Mouse (Mus musculus): Measurements from ENCODE around the gene Pdzd9.

The Pdzd9 gene

DNA sequence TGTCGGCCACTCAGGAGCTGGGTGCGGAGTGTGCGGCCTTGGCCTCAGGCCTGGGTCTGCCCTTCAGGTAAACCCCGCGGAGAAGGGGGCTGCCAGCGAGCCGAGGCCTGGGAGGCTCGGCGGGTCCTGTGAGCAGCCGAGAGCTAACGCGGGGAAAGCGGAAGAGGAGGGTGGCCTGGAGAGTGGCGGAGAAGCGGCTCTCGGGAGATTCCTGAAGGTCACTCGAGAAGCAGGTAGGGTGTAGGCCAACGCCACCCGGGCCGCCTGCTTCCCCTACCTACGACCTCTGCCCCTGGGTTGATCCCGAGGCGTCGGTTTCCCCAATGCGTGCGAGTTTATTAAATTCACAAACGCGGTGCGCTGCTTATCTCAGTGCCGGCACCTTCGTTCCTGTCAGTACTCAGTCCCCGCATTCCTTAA, 34.8 kb downstream of the Pdzd9 start:
- no peak for DNase-seq

DNA sequence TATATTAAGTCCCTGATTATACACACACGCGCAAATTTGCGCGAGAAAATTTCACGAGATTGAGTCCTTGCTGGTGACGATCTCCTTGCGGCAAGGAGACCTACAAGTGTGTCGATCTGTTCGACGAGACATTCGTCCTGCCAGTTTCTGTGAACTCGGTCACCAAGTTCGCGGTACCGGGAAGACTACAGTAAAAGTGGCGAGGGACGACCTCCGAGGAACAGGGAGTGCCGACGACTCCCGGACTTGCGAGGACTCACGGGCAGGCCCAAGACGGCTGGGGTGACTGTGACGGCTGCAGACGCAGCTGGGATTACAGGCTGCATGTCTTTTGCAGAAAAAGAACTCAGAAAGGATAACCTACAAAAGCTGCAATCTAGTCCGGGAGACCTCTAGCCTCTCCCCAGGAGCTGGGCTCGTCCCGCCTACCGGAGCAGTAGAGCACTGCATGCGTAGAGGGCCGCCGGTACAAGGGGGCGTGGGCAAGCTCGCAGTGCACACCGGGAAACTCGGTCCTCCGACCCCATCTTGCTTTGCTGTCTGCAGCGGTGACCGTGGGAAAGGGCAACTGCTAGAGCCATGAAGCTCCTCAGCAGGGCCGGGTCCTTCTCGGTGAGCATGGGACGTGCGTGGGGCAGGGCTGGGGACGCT, 35.3 kb downstream of the Pdzd9 start, which contains the start of gene Uqcrc2:
Gene Uqcrc2, plus strand, starts transcription at position 466 of the 651 bp plus-strand sequence.
- peak; percentile 94 for DNase-seq

GRCm38 (mm10) chr7:120634301-120634700, 35.8 kb downstream of the Pdzd9 start:
- DNase-seq: peak; percentile 8

GRCm38 (mm10) chr7:120632518-120632917, 37.6 kb downstream of the Pdzd9 start:
- no peak for DNase-seq

- DNase-seq: no peak
Observed at GRCm38 (mm10) chr7:120620841-120621240, 49.3 kb downstream of the Pdzd9 start.

DNA sequence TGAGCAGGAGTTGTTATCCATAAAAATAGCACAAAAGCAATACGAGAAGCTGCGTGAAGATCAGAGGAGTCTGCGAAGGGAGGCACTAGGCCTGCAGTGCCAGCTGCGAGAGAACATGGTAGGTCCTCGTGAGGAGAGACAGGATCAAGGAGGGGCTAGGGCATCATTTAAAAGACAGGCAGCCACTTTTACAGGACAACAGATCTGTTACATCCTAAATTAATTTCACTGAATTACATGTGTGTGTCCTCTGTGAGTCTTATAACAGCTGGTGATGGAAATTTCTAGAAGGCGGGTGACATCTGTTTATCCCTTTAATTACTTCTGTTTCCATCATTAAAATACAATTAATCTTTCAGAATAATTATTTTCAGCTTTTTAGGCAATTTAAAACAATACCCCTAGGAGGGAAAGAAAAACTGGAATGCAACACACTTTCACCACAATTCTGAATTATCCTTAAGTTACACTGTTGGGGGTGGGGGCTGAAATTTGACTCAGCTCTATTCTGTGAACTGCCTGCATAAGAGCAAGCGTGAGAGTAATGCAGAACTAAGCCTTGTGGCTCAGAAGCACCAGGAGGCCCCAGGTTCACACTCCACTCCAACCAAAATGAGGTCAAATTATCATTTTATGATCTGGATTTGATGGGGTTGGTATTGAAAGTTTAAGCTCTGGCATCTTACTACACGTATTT, 49.9 kb downstream of the Pdzd9 start:
- no peak for DNase-seq

All from liver (tissue).